Mouse (Mus musculus) regulatory T cell (primary cell): ENCODE data around the gene Kcnd2.

Source experiments
- in situ Hi-C: fragments of 300-600 bp; cut with MboI, MseI; formaldehyde crosslinking; loops from one replicate; pipeline ENCODE4 v1.15.1; 2025; ENCODE audit warnings: high pct_unique_total_duplicates

The Kcnd2 gene

DNA sequence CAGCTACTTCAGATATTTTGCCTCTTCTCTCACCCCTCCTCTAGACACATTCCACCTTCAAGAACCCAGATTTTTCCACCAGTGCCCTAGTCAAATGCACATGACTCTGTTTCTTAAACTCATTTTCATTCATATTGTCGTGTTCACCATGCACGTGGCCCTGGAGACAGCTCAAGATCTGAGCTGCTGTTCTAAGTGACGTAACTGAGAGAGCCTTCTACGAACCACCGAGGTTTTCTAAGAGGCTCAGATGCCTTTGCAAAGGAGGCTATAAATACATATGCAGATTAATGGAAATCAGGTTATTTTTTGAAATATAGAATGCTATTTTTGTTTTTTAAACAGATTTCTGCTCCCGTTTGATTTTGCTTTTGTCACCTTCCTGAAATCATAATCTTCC, 202.9 kb downstream of the Kcnd2 start:
- in situ Hi-C loops: no loop called here

- in situ Hi-C loops: no loop called here
Measured at GRCm38 (mm10) chr6:21424202-21424785, 209.0 kb downstream of the Kcnd2 start.

DNA sequence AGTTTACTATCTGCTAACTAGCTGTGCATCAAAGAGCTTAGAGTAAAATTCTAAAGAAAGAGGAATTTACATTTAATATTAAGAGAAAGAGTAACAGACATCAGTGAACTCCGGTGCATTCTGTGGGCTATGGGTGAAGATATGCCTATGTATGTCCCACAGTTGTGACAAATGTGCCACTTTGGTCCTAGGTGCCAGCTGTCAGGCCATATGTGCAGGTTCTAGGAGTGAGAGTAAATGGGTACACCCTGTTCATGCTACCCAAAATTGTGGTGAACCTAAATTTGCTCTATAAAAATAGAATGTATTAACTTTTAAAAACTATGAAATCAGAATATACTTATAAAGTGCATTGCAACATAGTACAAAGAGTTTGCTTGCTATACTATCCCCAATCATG, 215.8 kb downstream of the Kcnd2 start:
- in situ Hi-C loops: loop anchor here (10.0 kb wide), 1 partner anchor 496 kb away; no protein-coding TSS in a partner anchor

DNA sequence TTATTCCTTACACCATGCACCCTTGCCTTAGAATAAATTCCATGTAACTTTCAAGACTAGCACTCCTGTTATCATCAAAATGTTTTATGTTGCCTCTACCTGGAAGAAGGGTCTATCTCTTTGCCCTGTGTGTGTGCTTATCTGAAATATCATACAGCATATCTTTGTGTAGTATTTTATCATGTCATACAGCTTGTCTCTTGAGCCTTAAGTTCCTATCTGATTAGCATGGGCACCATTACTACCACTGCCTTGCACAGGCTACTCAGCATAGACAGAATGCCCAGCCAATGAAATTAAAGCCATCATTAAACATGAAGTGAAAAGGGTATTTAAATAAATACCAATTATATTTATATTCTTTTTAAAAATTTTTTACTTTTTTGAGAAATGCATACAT, 249.4 kb downstream of the Kcnd2 start:
- in situ Hi-C loops: no loop called here

GRCm38 (mm10) chr6:21471891-21472544, 256.7 kb downstream of the Kcnd2 start:
- in situ Hi-C loops: no loop called here

- in situ Hi-C loops: no loop called here
Measured at GRCm38 (mm10) chr6:21482714-21483113, 267.4 kb downstream of the Kcnd2 start.

- in situ Hi-C loops: no loop called here
Measured at GRCm38 (mm10) chr6:21488536-21488935, 273.2 kb downstream of the Kcnd2 start.

GRCm38 (mm10) chr6:21502921-21503320, 287.6 kb downstream of the Kcnd2 start:
- in situ Hi-C loops: no loop called here

- in situ Hi-C loops: no loop called here
Measured at GRCm38 (mm10) chr6:21510621-21511239, 295.4 kb downstream of the Kcnd2 start.

DNA sequence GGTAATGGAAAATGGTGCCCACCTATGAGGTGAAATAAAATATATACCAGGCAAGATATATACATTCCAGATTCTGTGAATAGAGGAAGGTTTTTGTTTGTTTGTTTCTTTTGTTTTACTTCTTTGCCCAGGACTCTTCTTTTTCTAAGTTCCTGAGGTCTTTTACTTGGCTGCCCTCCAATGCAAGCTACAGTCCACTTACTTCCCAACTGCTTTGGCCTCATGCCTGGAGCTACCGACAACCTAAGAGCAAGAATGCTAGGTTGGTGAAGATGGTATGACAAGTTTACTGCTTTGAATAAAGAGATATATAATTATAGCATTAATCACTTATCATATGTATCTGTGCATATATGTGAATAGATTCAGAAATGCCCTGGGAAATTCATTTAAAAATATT, 305.0 kb downstream of the Kcnd2 start:
- in situ Hi-C loops: no loop called here

DNA sequence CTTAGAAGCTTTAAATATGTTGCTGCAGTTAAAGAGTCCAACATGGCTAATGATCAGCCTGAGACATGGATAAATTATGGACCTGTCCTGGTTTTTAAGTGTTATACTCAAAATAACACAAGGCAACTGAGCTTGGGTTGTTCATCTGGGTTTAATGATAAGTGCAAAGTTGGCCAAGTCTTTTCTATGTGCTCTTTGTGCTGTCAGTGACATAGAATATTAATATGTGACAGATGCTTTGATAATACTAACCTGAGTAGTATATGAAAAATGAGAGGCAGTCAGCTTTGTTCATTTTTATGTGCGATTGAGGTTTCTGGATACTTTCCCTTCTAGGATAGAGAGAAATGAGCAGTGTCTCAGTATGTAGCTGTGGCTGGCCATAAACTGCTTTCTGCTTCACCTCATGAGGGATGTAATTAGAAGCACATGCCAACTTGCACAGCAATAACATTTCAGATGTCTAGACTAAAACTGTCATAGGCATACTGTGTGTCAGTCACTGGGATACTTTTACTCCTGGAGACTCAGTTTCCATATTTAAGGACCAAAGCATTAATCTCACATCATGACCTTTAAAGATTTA, 312.3 kb downstream of the Kcnd2 start:
- in situ Hi-C loops: no loop called here

DNA sequence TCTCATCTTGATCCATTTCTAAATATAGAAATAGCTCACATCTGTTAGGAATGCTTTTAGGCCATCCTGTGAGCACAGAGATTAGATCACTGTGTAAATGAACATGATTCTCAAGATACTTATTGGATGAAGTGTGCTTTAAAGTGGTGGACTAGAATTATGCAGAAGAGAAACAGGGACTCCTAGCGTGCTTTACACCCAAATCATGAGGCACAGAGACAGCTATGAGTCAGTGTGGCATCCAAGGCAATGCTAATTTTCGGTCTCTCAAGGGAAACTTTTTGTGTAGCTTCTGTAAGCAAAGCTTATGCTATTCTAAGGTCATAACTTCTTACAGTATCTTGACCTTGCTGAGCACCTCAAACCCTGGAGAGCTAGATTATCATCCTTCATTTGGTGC, 318.7 kb downstream of the Kcnd2 start:
- in situ Hi-C loops: no loop called here

GRCm38 (mm10) chr6:21534820-21535219, 319.5 kb downstream of the Kcnd2 start:
- in situ Hi-C loops: no loop called here

GRCm38 (mm10) chr6:21551501-21551900, 336.2 kb downstream of the Kcnd2 start:
- in situ Hi-C loops: no loop called here

DNA sequence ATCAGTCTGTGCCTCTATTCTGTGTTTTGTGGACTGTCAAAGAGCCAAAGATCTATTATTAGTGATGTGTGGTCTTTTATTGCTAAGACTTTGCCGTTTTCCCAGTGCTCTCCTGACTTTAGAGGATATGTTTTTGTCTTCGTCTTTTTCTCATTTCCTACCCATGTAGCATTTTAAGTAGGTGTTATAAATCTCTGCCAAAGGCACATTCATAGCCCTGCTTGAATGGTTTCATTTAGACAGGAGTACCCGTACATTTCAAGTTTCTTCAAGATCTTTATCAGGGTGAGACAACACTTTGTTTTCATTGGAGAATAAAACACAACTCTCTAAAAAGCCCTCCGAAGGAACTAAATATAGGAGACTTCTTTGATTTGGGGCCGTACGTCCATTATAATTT, 355.7 kb downstream of the Kcnd2 start:
- in situ Hi-C loops: no loop called here

GRCm38 (mm10) chr6:21590156-21590555, 374.9 kb downstream of the Kcnd2 start:
- in situ Hi-C loops: no loop called here

DNA sequence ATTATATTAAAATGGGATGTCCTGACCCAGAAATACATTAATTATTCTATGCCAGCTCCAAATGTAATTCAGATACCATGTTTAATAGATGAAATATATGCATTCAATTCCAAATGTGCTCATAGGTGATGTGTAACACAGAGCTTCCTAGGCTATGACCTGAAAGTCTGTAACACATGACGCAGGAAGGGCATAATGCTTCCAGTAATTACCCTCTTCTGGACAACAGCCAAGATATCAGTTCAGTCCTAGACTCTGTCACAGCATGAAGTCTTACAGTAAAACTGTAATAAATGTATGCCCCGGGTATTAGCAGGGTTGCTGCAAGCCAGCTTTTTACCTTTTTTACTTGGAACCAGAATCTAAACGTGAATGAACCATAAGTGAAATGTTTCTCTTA, 382.1 kb downstream of the Kcnd2 start:
- in situ Hi-C loops: no loop called here

DNA sequence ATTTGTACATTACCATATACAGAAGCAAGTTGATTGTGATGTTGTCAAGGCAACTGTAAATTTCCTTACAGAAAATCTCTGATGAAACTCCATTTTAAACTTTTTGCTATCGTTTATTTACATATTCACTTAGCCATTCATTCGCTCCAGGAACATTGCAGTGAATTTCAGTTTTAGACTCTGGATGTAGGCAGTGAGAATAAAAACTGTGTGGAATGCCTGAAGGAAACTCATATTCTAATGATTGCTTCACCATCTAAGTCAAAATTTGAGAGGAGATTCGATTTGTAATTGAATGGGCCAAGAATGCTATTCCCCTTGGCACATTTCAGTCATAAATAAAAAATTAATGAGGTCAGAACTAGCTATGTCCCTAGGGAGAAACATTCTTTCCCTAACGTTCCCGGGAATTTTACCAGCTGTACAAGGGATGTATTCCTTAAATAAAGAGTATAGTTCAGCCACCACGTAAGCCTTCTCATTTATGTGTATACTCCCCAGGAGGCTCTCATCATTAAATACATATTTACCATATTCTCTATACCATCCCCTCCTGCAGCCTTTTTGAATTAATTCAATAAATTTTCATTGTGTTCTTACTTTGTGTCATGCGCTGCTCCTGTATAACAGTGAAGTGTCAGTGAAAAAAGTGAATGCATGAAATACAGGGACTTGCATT, 394.2 kb downstream of the Kcnd2 start:
- in situ Hi-C loops: no loop called here

DNA sequence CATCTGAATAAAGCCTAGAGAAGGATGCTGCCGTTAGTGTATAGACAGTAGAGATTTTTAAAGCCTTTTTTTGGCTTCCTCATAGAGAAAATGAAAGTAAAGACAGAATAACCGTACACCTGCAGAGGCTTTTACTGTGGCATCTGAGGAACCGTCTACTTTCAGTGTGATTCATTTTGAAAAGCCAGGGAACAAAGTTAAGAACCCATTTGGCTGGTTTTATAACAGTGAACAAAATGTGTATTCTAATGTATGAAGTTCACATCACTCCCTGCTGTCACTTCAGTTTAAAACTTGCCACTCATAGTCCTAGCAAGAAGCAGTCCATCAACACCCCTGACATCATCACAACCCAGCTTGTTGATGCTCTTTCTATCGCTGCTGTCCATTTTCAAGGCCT, 414.7 kb downstream of the Kcnd2 start:
- in situ Hi-C loops: no loop called here

DNA sequence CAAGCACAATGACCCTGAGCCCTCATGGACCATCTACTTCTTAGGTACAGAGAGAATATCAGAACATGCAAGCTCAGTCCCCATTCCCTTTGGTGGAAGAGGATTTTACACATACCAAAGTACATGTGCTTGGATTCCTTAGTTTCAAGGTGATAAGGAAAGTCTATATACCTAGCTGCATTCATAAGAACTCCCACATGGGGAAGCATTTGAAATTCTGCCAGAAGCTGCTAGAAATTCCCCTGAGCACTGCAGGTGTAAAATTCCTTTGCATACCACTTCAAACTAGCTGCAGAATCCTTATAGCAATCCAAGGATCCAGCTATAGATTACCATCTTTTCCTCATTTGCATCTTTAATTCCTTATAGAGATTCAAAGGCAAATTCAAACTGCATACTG, 440.4 kb downstream of the Kcnd2 start:
- in situ Hi-C loops: no loop called here

DNA sequence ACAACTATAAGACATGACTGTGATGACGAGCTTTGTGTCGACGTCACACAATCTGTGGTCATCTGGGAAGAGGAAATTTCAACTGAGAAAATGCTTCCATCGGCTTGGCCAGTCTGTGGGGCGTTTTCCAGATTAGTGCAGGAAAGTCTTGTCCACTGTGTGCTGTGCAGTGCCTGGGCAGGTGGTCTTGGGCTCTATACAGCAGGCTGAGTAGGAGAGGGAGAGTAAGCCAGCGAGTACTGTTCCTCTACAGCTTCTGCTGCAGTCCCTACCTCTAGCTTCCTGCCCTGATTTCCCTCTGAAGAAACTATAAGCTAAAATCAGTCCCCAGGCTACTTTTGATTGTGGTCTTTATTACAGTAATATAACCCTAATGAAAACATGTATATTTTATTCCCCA, 448.8 kb downstream of the Kcnd2 start:
- in situ Hi-C loops: no loop called here

DNA sequence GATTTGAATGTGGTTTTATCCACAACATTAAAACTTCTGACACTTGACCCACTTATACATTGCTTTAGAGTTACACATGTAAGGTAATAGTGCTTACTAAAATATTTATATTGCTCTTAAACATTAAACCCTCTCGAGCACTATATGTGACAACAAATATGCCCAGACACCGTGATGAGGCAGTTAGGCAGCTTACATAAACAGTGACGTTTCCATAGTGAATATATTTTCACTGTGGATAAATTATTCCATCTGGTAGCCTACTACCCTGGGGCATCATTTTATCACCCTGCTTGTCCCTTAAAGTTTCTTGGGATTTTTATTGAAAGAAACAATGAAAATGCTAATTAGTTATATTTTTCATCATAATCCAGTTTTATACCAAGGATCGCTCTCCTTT, 449.3 kb downstream of the Kcnd2 start:
- in situ Hi-C loops: no loop called here
